Mouse (Mus musculus) heart, adult 18-20 months (tissue): ENCODE data around the gene Senp5. TPM values are rescaled to one million over a fixed set of nuclear protein-coding genes. Genes with fewer than 3 reads are reported as not detected.
A peak's percentile ranks its signal among the peaks of the same experiment; 100 is the strongest.
"Not testable (repeated sequence)": the region's sequence is repeated elsewhere in the genome, so short reads cannot be mapped to it uniquely, and the experiment has no call there.

ENCODE experiments used
- DNase-seq, 2 experiments: peaks; one replicate each; pipeline ENCODE4 v3.0.0; 2021 to 2022; ENCODE audit warnings: mixed read lengths in 1 of 2
- long read RNA-seq, 2 experiments: library from polyadenylated mRNA; stranded (forward); transcript quantifications; one replicate each; pipeline ENCODE4 v2.0.0; 2021
- total RNA-seq, 2 experiments: library from RNA; stranded (reverse); gene quantifications; 2 replicates each; pipeline ENCODE4 v1.2.3; 2021

Senp5 gene
- total RNA-seq: 10 to 100 TPM; 12.1 to 13.0 TPM
- long read RNA-seq, experiment 1, full-length matches to known transcripts: 2 of 3 reads
- long read RNA-seq, experiment 1, partial matches to known transcripts: 0 of 3 reads
- long read RNA-seq, experiment 1, other reads (novel, unspliced or antisense): 1 of 3 reads
- long read RNA-seq, experiment 2, partial matches to known transcripts: 0 of 2 reads
- long read RNA-seq, experiment 2, other reads (novel, unspliced or antisense): 2 of 2 reads

- DNase-seq: peak; percentile 96
Measured at GRCm38 (mm10) chr16:32002509-32003477, at the start of gene Senp5. Senp5 (minus strand) TSS chr16:32003287.

DNA sequence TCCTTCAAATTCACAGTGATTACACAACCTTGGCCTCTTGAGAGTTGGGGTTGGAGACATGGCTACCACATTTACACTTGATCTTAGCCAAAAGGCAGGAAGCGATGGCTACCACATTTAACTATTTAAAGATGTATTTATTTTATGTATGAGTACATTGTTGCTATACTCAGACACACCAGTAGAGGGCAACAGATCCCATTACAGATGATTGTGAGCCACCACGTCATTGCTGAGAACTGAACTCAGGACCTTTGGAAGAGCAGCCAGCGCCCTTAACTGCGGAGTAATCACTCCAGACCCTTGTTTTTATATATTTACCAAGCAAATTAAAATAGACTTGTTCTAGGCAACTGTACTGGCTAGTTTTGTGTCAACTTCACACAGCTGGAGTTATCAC, 39.3 kb upstream of the Senp5 start:
- DNase-seq: no peak

- no peak for DNase-seq
Measured at GRCm38 (mm10) chr16:32019678-32020077, 16.6 kb upstream of the Senp5 start.

GRCm38 (mm10) chr16:32010330-32010729, 7.2 kb upstream of the Senp5 start:
- no peak for DNase-seq

DNA sequence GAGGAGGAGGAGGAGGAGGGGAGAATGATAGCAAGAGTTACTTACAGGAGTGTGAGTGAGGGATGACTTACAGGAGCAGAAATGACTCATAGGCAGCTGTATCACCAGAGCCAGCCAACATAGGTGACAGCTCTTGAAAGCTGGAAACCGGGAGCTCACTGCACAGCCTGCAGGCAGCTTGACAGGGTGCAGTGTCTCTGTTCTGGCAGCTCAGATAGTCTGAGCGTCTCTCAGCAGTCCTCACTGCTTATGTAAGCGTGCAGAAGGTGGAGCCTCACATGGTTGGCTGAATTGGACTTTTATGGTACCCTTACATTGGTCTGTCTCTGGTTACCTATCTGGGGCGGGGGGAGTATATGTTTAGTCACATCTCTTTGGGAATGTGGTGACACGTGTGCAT, 6.8 kb upstream of the Senp5 start:
- DNase-seq: no peak

DNA sequence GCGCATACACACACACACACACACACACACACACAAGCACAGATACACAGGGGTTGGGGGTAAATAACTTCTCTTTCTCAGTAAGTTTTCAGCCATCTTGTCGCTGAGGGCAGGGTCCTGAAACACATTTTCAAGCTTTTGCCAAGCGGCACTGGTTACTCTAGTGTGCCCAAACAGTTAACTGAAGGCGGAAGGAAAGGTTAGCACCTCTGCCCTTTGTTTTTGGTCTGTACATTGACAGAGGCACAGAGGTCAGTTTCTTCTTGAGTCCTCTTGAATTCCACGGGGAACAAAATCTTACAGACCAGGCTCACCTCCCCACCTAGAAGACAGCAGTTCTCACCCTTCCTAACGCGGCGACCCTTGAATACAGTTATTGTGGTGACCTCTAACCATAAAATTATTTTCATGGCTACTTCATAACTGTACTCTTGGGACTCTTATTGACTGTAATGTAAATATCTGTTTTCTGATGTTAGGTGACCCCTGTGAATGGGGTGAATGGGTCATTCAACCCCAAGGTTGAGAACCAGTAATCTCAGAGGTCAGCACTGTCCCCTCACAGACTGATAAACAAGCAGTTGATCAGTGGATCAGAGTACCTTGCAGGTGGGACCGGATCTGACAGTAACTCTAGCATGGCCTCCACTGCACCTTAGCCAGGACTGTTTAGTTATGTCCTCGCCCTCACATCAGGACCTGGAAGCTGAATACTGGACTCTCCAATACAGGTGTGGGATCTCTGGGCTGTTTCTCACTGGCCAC, 5.6 kb upstream of the Senp5 start:
- no peak for DNase-seq

DNA sequence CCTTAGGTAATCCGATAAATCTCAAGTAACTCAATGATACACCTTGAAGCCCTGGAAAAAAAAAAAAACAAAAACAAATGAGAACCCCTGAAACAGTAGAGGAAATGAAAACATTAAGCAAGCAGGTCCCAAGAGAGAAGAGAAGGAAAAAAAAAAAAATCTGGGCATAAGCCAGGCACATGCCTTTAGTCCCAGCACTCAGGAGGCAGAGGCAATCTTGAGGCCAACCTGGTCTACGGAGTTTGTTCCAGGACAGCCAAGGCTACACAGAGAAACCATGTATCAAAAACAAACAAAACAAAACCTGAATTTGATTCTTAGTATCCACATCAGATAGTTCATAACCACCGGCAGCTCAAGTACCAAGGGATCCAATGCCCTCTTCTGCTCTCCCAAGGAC, 1.6 kb upstream of the Senp5 start:
- DNase-seq: no peak

GRCm38 (mm10) chr16:31996371-31996770, 6.7 kb downstream of the Senp5 start:
- DNase-seq: no peak

GRCm38 (mm10) chr16:31993946-31994345, 9.1 kb downstream of the Senp5 start:
- no peak for DNase-seq

- DNase-seq: no peak
Measured at GRCm38 (mm10) chr16:31993195-31993594, 9.9 kb downstream of the Senp5 start.

DNA sequence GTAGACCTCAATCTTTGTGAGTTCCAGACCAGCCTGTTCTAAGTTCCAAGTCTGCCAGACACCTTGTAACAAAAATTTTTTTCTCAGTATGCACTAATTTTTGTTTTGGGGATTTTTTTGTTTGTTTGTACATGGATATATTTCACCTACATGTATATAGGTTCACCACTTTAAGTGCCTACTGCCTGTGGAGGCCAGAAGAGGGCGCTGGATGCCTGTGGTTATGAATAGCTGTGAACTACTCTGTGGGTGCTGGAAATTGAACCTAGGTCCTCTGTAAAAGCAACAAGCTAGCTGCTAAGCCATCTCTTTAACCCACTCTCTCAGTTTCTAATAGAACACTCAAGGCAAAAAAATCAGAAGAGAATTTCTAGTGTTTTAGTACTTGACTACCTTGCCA, 11.0 kb downstream of the Senp5 start:
- DNase-seq: no peak

- DNase-seq: no peak
Measured at GRCm38 (mm10) chr16:31980946-31981345, 22.1 kb downstream of the Senp5 start.

GRCm38 (mm10) chr16:31979501-31979900, 23.6 kb downstream of the Senp5 start:
- no peak for DNase-seq

DNA sequence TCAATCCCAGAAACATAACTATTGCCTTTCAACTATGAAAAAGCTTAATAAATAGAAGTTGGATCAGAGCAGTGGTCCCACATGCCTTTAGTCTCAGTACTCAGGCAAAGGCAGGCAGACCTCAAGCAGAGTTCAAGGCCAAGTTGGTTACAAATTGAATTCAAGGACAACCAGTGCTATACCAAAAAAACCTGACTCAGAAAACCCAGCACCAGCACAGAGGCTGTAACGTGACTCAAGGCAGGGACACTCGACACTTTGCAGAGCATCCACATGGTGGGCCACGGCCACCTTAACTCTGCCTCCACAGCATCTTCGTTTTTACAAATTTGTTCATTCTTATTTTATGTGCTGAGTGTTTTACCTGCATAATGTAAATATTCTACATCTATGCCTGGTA, 27.8 kb downstream of the Senp5 start:
- no peak for DNase-seq

DNA sequence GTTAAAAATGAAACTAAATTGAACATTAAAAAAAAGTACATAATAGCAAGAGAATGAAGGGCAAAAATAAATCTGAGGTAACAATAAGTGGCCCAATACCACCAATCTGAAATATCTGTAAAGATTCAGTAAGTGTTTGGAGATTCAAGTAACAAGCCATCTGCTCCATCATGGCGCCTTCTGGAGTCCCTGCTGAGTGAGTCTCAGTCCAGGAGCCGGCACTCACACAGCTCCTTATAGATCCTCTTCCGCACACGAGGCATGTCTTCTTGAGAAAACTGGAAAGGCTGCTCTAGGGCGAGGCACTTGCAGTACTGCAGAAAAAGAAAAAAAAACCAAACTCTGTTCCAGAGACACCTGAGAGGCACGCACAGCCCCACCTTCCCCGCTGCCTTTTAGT, 39.9 kb downstream of the Senp5 start:
- no peak for DNase-seq

DNA sequence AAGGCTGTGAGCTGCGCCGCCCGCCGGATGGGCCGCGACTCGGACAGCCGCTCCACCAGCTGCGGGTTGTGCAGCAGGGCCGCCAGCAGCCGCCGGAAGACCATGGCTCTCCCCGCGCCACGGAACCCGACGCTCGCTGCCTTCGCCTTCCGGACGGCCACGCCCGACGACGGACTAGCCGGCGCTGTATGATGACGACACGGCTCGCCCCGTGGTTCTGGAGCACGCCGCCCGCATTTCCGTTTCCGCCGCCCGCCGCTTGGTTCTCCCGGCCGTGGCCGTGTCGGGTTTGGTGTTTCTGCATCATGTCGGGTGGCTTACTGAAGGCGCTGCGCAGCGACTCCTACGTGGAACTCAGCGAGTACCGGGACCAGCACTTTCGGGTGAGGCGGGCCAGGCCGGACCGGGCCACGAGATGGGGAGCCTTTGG, 54.7 kb downstream of the Senp5 start, which contains the start of the genes 0610012G03Rik and Ncbp2:
Gene 0610012G03Rik, minus strand, starts transcription at position 150 of the 430 bp plus-strand sequence.
Gene Ncbp2, plus strand, starts transcription at position 169 of the 430 bp plus-strand sequence.
- peak; percentile 96 to 97 for DNase-seq

- no peak for DNase-seq
Measured at GRCm38 (mm10) chr16:31947901-31948316, 55.2 kb downstream of the Senp5 start.

GRCm38 (mm10) chr16:31947333-31947732, 55.8 kb downstream of the Senp5 start:
- no peak for DNase-seq

GRCm38 (mm10) chr16:31945986-31946385, 57.1 kb downstream of the Senp5 start:
- not testable (repeated sequence) for DNase-seq

DNA sequence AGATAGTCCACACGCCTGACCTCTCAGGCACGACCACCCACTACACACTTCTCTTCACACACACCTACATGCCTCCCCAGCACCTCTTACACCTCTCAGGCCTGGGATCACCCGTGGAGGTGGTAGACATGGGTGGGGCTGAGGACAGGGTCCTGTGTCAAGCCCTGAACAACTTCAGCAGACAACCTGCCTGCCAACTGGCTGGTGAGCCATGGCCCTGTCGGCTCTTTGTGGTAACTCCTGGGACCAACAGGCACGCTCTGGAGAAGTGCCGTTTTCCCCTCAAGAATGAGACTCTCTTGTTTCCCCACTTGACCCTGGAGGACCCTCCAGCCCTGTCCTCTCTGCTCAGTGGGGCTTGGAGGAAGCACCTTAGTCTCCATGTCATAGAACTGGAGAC, 57.7 kb downstream of the Senp5 start:
- DNase-seq: no peak

DNA sequence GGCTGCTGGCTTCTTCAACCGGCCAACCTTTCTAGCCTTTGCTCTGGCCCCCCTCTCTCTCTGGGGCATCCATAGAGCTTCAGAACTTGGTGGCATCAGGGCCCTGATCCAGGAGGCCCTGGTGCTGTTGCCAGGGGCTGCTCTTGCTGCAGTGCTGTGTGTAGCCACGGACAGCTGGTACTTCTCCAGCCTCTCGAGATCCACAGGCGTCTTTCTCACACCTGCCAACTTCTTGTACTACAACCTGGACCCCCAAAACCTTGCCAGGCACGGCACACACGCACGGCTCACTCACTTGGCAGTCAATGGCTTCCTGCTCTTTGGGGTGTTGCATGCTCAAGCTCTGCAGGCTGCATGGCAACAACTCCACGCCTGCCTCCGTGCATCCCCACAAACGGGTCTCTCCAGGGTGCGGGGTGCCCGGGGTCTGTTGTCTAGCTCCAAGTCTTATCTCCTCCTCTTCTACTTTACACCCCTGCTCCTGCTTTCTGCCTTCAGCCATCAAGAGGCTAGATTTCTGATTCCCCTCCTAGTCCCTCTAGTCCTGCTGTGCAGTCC, 58.3 kb downstream of the Senp5 start:
- DNase-seq: no peak

GRCm38 (mm10) chr16:31943980-31944379, 59.1 kb downstream of the Senp5 start:
- peak; percentile 73 to 85 for DNase-seq
